Mouse (Mus musculus) MEL (cell line): ENCODE measurements around the gene Ntrk3. TPM values are rescaled to one million over a fixed set of nuclear protein-coding genes. Genes with fewer than 3 reads are reported as not detected.

ENCODE experiments used
- DNase-seq: peaks from one replicate; pipeline ENCODE4 v3.0.0; 2011; ENCODE audit warnings: low read depth, low spot score
- H3K27ac ChIP-seq: 2 replicates; pipeline ENCODE4 v1.5.1; 2012; ENCODE audit warnings: low read depth, mild to moderate bottlenecking, control low read depth, low read length, moderate library complexity; ENCODE audit not compliant: control insufficient read depth
- H3K27me3 ChIP-seq, 2 experiments: fragments of 150-350 bp in 1 of 2; sonication (generic) in 1 of 2; 2 replicates each; pipeline ENCODE4 v1.6.1; 2012; ENCODE audit warnings: low read length in 2 of 2, mild to moderate bottlenecking in 2 of 2, improper control_type of control experiment in 1 of 2, moderate library complexity in 1 of 2; ENCODE audit not compliant: insufficient read depth in 2 of 2, control insufficient read depth in 1 of 2
- H3K36me3 ChIP-seq, 2 experiments: 2 replicates each; pipeline ENCODE4 v1.6.1; 2012 to 2014; ENCODE audit warnings: low read length in 2 of 2, improper control_type of control experiment in 1 of 2, inconsistent platforms in 1 of 2, mild to moderate bottlenecking in 1 of 2; ENCODE audit not compliant: insufficient read depth in 2 of 2, control insufficient read depth in 1 of 2
- H3K4me1 ChIP-seq, 2 experiments: fragments of 150-350 bp in 1 of 2; sonication (generic) in 1 of 2; 2 replicates each; pipeline ENCODE4 v1.6.1; 2012; ENCODE audit warnings: low read length in 2 of 2, improper control_type of control experiment in 1 of 2, mild to moderate bottlenecking in 1 of 2; ENCODE audit not compliant: insufficient read depth in 2 of 2, control insufficient read depth in 1 of 2
- H3K4me3 ChIP-seq, 2 experiments: fragments of 150-350 bp in 1 of 2; sonication (generic) in 1 of 2; 2 replicates each; pipeline ENCODE4 v1.5.1; 2012; ENCODE audit warnings: low read depth in 2 of 2, low read length in 2 of 2, mild to moderate bottlenecking in 2 of 2, moderate library complexity in 2 of 2, control low read depth in 1 of 2, improper control_type of control experiment in 1 of 2; ENCODE audit not compliant: control insufficient read depth in 1 of 2, insufficient read depth in 1 of 2
- H3K79me2 ChIP-seq: 2 replicates; pipeline ENCODE4 v1.6.1; 2012; ENCODE audit warnings: mild to moderate bottlenecking, low read length, moderate library complexity; ENCODE audit not compliant: control insufficient read depth, poor library complexity, insufficient read depth
- H3K9ac ChIP-seq: 2 replicates; pipeline ENCODE4 v1.6.1; 2012; ENCODE audit warnings: low read depth, mild to moderate bottlenecking, control low read depth, low read length, moderate library complexity; ENCODE audit not compliant: control insufficient read depth, poor library complexity, severe bottlenecking
- H3K9me3 ChIP-seq: fragments of 150-350 bp; sonication (generic); replicated peaks from 2 replicates; pipeline ENCODE4 v1.6.1; 2012; ENCODE audit warnings: mild to moderate bottlenecking, low read length, improper control_type of control experiment, moderate library complexity; ENCODE audit not compliant: insufficient read depth
- CHD2 ChIP-seq: IDR thresholded peaks from 2 replicates; pipeline ENCODE4 v1.6.1; 2011; ENCODE audit warnings: low read length, improper control_type of control experiment
- CTCF ChIP-seq, 3 experiments: IDR thresholded peaks in 2 of 3; conservative IDR thresholded peaks in 1 of 3; 2 replicates each; pipeline ENCODE4 v1.5.1; 2011 to 2012; ENCODE audit warnings: low read length in 3 of 3, low read depth in 2 of 3, mild to moderate bottlenecking in 2 of 3, improper control_type of control experiment in 1 of 3, inconsistent platforms in 1 of 3, mixed read lengths in 1 of 3, moderate library complexity in 1 of 3; ENCODE audit not compliant: control insufficient read depth in 1 of 3, insufficient read depth in 1 of 3, poor library complexity in 1 of 3, severe bottlenecking in 1 of 3
- ELF1 ChIP-seq: IDR thresholded peaks from 2 replicates; pipeline ENCODE4 v1.6.1; 2014; ENCODE audit warnings: low read depth, mild to moderate bottlenecking, inconsistent platforms, low read length, improper control_type of control experiment, moderate library complexity
- EP300 ChIP-seq, 2 experiments: IDR thresholded peaks; 2 replicates each; pipeline ENCODE4 v1.6.1; 2011; ENCODE audit warnings: improper control_type of control experiment in 2 of 2, low read length in 2 of 2, low read depth in 1 of 2, mild to moderate bottlenecking in 1 of 2
- GABPA ChIP-seq: IDR thresholded peaks from 2 replicates; pipeline ENCODE4 v1.6.1; 2012; ENCODE audit warnings: low read depth, mild to moderate bottlenecking, inconsistent platforms, low read length, improper control_type of control experiment, moderate library complexity
- HCFC1 ChIP-seq: IDR thresholded peaks from 2 replicates; pipeline ENCODE4 v1.6.1; 2012; ENCODE audit warnings: low read depth, mild to moderate bottlenecking, inconsistent platforms, low read length, improper control_type of control experiment, moderate library complexity
- JUND ChIP-seq: IDR thresholded peaks from 2 replicates; pipeline ENCODE4 v1.6.1; 2011; ENCODE audit warnings: low read depth, mild to moderate bottlenecking, improper control_type of control experiment, low read length
- KAT2A ChIP-seq: conservative IDR thresholded peaks from 2 replicates; pipeline ENCODE4 v1.6.1; 2012; ENCODE audit warnings: low read depth, low read length, improper control_type of control experiment, inconsistent platforms
- MYC ChIP-seq: IDR thresholded peaks from 2 replicates; pipeline ENCODE4 v1.6.1; 2011; ENCODE audit warnings: low read depth, mild to moderate bottlenecking, low read length, improper control_type of control experiment, moderate library complexity
- POLR2A ChIP-seq, 2 experiments: IDR thresholded peaks; 2 replicates each; pipeline ENCODE4 v1.6.1; 2011 to 2012; ENCODE audit warnings: low read length in 2 of 2, mild to moderate bottlenecking in 2 of 2, control low read depth in 1 of 2, improper control_type of control experiment in 1 of 2, low read depth in 1 of 2, moderate library complexity in 1 of 2; ENCODE audit not compliant: control insufficient read depth in 1 of 2, insufficient read depth in 1 of 2, poor library complexity in 1 of 2
- POLR2AphosphoS5 ChIP-seq: IDR thresholded peaks from 2 replicates; pipeline ENCODE4 v1.6.1; 2012; ENCODE audit warnings: low read depth, borderline replicate concordance, mild to moderate bottlenecking, inconsistent platforms, low read length, moderate library complexity, mixed read lengths
- SIN3A ChIP-seq: IDR thresholded peaks from 2 replicates; pipeline ENCODE4 v1.6.1; 2012; ENCODE audit warnings: low read length, improper control_type of control experiment, inconsistent platforms
- TBP ChIP-seq: IDR thresholded peaks from 2 replicates; pipeline ENCODE4 v1.8.0; 2011; ENCODE audit warnings: low read depth, low read length, improper control_type of control experiment
- TCF12 ChIP-seq: IDR thresholded peaks from 2 replicates; pipeline ENCODE4 v1.6.1; 2014; ENCODE audit warnings: low read depth, mild to moderate bottlenecking, inconsistent platforms, low read length, improper control_type of control experiment, moderate library complexity
- UBTF ChIP-seq: IDR thresholded peaks from 2 replicates; pipeline ENCODE4 v1.6.1; 2012; ENCODE audit warnings: low read depth, mild to moderate bottlenecking, inconsistent platforms, low read length, improper control_type of control experiment, moderate library complexity, borderline replicate concordance; ENCODE audit not compliant: insufficient read depth
- USF1 ChIP-seq: IDR thresholded peaks from 2 replicates; pipeline ENCODE4 v1.6.1; 2014; ENCODE audit warnings: low read depth, mild to moderate bottlenecking, inconsistent platforms, low read length, improper control_type of control experiment, moderate library complexity
- ZC3H11A ChIP-seq: IDR thresholded peaks from 2 replicates; pipeline ENCODE4 v1.6.1; 2012; ENCODE audit warnings: low read depth, mild to moderate bottlenecking, inconsistent platforms, low read length, improper control_type of control experiment
- ZKSCAN1 ChIP-seq: IDR thresholded peaks from 2 replicates; pipeline ENCODE4 v1.6.1; 2012; ENCODE audit warnings: low read depth, mild to moderate bottlenecking, inconsistent platforms, low read length, improper control_type of control experiment, moderate library complexity
- ZMIZ1 ChIP-seq: IDR thresholded peaks from 2 replicates; pipeline ENCODE4 v1.6.1; 2012; ENCODE audit warnings: low read depth, mild to moderate bottlenecking, inconsistent platforms, low read length, improper control_type of control experiment, moderate library complexity
- polyA plus RNA-seq, 2 experiments: library from polyadenylated mRNA; stranded (reverse) in 1 of 2; unstranded in 1 of 2; fragments of >175 nt in 1 of 2; fragments of >200 nt in 1 of 2; gene quantifications; 2 replicates each; pipeline versions ENCODE4 v1.2.1 to v1.2.4; 2012; ENCODE audit warnings: low replicate concordance in 2 of 2, low read depth in 1 of 2; ENCODE audit not compliant: insufficient read length in 2 of 2, insufficient read depth in 1 of 2, missing spikeins in 1 of 2
- total RNA-seq: library from RNA; depleted of rRNA; stranded (reverse); fragments of 300-350 nt; gene quantifications from 2 replicates; pipeline ENCODE4 v1.2.3, GENCODE M21; 2012

Ntrk3 gene
- total and polyA plus RNA-seq, 3 experiments, result 0.04 TPM; not detected in 2

GRCm38 (mm10) chr7:78722051-78722450 lies 15.8 kb downstream of the Ntrk3 start:
- peaks cover 6 to 10% of the 10 kb centered on the region in 2 experiments for H3K27me3 ChIP-seq
- no peaks in the 10 kb centered on the region for H3K79me2 ChIP-seq
- no peak overlapping the region for H3K4me3 ChIP-seq
- DNase-seq, result no peak
- no peak overlapping the region for H3K9ac ChIP-seq
- no peaks in the 10 kb centered on the region for H3K9me3 ChIP-seq
- no peaks in the 10 kb centered on the region for H3K4me1 ChIP-seq
- no peak overlapping the region for H3K27ac ChIP-seq
- H3K36me3 ChIP-seq, result no peaks in the 10 kb centered on the region
- no peak for TF ChIP-seq TCF12
- no peak for TF ChIP-seq POLR2AphosphoS5
- no peak for TF ChIP-seq ZC3H11A
- no peak for TF ChIP-seq SIN3A
- no peak for TF ChIP-seq POLR2A (IDR thresholded peaks at IDR 0.05; ENCODE audit: control insufficient read depth in 1 of 2, insufficient read depth in 1 of 2, low read depth in 1 of 2, low read length in 2 of 2, poor library complexity in 1 of 2)
- TF ChIP-seq GABPA, result no peak
- no peak for TF ChIP-seq MYC
- no peak for TF ChIP-seq KAT2A
- TF ChIP-seq ELF1, result no peak
- TF ChIP-seq ZMIZ1, result no peak
- no peak for TF ChIP-seq HCFC1
- TF ChIP-seq ZKSCAN1, result no peak
- TF ChIP-seq USF1, result no peak
- no peak for TF ChIP-seq CTCF (IDR thresholded peaks at IDR 0.05 in 2 of 3, conservative IDR thresholded peaks at IDR 0.05 in 1 of 3; ENCODE audit: control insufficient read depth in 1 of 3, insufficient read depth in 1 of 3, low read depth in 2 of 3, low read length in 3 of 3, poor library complexity in 1 of 3, severe bottlenecking in 1 of 3)
- no peak for TF ChIP-seq TBP
- no peak for TF ChIP-seq CHD2

GRCm38 (mm10) chr7:78720989-78721816 lies 16.6 kb downstream of the Ntrk3 start:
- Histone ChIP-seq H3K79me2 (no peaks in the 10 kb centered on the region), H3K36me3 (no peaks in the 10 kb centered on the region), H3K27ac (no peak overlapping the region), H3K27me3 (peaks cover 5 to 6% of the 10 kb centered on the region in 2 experiments; a peak in 3 of 4 replicates), H3K4me3 (no peak overlapping the region), H3K9me3 (no peaks in the 10 kb centered on the region), H3K4me1 (no peaks in the 10 kb centered on the region), H3K9ac (no peak overlapping the region)
- TF ChIP-seq ZMIZ1, result no peak
- no peak for TF ChIP-seq POLR2A (IDR thresholded peaks at IDR 0.05; ENCODE audit: control insufficient read depth in 1 of 2, insufficient read depth in 1 of 2, low read depth in 1 of 2, low read length in 2 of 2, poor library complexity in 1 of 2)
- TF ChIP-seq EP300 (IDR thresholded peaks at IDR 0.05; ENCODE audit: low read depth in 1 of 2, low read length in 2 of 2), result no peak
- TF ChIP-seq JUND, result no peak
- TF ChIP-seq UBTF, result no peak
- no peak for DNase-seq
